Mouse (Mus musculus) embryo, embryonic 10 days (tissue): ENCODE data around the gene Rpl19.

ENCODE experiments used
- DNase-seq: peaks from one replicate; pipeline ENCODE4 v3.0.0-alpha.2; 2015; ENCODE audit warnings: low spot score

Gene Rpl19

DNA sequence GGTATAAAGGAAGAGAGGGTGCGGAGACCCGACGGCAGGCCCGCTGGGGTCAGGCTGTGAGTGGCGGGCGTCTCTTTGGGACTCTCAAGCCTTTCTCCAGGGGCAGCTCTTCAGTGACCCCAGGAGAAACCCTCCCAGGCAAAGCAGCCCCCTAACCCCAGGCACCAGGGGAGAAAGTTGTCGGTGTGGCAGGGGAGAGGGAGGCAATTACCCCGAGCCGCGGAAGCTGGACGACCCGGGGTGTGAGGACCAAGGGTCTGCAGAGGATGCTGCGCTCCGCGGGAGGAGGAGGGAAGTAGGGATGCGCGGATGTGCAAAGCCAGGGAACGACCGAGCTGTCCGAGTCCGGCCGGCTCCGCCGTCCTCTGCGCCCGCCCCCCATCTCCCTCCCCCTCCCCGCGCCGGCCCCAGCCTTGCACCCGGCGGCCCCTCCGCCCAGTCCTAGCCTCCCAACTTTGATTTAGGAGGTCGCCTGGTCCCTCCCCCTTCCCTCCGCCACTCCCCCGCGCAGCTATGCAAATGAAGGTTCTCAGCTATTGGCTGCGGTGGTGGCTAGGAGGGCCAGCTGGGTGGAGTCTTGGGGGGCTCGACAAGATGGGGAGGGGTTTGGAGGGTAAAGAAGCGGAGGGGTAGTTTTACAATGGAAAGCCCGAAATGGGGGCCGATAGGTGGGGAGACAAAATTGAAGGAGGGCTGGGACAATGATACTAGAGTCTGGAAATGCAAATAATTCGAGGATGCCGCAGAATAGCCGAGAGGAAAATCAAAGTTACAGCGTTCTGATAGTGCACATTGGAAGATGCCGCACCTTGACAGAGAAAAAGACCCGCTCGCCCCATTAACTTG is 26.7 kb downstream of the Rpl19 start, which contains the start of gene Stac2:
Stac2 (minus strand) TSS at position 474 of the 846 bp plus-strand sequence.
- peak; percentile 93 for DNase-seq

DNA sequence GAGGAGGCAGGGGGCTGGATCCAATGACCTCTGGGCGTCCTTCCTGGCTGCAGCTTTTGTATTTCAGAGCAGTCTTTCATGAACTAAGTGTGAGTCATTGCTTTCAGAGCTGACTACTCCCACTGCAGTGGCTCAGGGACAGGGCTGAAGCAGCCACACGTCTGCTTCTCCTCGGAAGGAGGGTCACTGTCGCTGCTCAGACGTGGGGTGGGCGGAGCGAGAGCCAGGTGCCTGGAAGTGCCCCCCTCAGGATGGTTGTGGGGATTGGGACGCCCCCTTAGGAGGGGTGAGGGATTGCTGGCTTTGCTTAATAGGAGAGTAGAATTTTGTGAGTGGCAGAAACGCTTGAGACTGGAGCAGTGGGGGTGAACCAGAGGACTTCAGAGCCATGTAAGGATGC is 31.0 kb downstream of the Rpl19 start:
- DNase-seq = no peak

DNA sequence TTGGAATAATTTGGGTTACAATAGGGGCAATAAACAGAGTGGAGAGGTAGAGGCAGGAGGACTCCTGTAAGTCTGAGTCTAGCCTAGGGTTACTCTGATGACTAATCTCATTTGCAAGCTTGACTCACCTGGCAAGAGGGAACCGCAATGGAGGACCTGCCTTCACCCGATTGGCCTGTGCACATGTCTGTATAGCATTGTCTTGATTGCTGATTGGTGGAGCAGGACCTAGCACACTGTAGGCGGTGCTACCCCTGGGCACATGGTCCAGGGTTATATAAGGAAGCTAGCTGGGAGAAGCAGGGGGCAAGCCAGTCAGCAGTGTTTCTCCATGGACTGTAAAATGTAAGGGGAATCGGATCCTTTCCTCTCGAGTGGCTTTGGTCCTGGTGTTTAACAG is 31.5 kb downstream of the Rpl19 start:
- DNase-seq = peak; percentile 18

DNA sequence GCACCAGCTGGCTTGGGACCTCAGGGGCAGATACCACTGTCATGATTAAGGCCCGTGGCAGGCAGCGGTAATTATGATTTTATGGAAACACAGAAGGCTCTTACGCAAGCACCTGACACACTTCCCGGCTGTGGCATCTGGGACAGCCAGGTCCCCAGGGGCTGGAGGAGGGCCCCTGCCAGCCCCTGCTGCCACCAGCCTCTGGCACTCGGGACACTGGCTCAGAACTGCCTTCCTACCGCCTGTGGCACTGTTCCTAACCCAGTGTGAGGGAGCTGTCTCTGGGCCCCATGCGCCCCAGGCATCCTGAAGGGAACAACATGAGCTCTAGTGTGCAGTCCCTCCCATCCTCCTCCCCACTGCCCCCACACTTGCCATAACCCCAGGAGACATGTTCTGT is 33.2 kb downstream of the Rpl19 start:
- no peak for DNase-seq

DNA sequence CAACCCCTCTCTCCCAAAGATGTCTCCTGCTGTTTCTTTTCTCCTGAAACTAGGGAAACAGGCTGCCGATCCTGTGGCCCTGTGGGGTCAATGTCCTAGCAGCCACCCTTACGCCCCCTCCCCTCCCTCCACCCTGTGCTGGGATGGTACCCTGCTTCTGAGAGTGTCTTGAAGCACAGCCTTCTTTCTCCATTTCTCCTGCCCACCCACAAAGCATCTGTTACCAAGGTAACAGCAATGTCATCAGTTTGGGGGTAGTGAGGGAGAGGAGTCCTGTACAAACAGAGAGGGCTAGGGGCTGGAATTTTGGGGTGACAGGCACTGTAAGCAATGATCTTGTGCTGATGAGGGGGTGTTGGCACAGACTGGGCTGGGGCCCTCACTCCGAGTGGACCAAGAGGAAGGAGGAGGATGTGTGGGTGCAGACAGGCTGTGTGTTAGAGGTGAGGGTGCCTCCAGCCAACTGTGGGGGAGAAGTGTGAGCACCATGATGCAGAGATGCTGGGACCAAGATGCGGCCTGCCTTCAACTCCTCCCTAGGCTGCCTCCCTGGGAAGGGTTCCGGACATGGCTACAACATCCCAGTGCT is 33.7 kb downstream of the Rpl19 start:
- DNase-seq = no peak

DNA sequence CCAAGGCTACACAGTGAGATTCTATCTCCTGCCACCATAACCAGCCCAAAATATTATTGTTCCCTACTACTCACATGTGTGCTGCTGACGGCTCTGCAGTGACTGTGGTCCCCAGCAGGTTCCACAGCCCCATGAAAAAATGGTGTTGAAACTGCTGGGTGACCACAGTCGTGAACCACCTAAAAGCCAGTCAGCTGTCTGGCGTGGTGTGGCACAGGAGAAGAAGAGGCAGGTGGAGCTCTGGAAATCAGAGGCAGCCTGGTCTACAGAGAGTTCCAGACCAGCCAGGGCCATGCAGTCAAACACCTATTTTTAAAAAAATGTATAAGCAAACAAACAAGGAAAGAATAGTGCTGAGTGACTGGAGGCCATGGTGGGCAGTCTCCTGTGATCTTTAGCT is 34.9 kb downstream of the Rpl19 start:
- DNase-seq = no peak

DNA sequence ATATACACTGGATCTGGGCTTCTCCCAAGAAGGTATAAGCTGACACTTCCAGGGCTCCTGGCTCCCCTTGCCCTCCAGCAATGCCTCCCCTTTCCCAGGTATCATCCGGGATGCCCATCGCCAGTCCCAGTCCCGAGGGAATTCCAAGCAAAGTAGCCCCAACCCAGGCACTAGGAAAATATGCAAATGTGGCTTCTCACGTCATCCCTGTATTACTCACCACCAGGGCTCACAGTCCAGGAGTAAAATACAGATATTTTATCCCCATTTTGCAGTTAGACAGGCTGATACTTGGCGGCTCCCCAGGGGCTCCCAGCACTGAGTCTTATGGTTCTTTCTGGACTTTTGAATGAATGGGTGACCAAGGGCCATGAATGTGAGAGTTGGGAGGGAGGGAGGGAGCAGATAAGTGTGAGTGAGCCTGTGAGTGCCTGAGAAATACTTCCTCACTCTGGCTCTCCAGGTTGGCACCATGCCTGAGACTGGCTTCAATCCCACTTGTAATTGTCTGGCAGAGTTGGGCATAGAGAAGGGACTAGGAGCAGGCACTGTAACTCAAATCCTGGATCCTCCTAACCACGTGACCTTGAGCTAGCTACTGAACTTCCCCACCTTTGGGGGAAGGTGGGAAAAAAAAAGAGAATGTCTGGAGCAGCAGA is 35.5 kb downstream of the Rpl19 start:
- no peak for DNase-seq

DNA sequence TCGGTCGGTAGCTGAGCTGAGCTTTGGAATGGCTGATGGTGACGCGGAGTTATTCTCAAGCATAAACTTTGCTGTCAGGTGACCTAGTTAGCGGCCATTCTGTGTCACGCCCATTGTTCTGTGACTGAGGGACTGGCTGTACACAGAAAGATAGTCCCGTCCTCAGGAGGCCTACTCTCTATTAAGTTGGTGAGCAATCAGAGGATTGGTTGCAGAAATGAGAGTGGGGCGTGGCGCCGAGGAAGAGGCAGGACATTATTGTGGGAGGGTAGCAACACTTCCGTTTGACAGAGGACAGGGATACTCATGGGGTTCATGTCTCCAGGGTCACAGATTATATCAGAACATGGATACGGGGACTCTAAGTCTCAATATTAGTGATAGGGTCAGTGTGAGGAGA is 39.7 kb downstream of the Rpl19 start:
- no peak for DNase-seq

DNA sequence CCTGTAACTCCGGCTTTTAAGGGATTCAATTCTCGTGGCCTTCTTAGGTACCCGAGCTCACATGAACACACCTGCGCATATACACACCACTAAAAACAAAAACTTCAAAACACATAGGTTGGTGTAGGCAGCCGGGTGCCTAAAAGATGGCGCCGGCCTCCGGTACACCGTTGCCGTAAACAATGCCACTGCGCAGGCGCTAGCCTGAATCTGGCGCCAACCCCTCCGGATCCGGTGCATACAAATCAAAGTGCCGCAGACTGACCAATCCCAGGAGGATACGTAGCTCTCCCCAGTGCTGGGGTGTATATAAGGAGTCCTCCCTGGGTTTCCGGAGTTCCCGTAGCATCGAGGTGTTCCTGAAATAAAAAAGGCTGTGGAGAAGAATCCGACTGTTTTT is 40.7 kb downstream of the Rpl19 start:
- DNase-seq = no peak

DNA sequence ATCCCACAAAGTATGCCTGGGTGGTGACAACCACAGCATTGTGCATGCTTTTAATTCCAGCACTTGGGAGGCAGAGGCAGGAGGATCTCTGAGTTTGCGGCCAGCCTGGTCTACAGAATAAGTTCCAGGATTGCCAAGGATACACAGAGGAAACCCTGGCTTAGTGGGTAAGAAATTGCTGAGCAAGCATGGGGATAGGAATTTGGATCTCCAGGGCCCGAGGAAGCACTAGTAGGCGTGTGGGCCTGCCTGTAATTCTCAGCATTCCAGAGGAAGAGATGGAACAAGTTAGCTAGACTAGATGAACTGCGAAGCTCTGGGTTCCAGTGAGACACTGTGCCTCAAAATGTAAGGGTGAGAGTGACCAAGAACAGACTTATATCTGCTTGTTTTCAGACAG is 46.9 kb downstream of the Rpl19 start:
- no peak for DNase-seq

DNA sequence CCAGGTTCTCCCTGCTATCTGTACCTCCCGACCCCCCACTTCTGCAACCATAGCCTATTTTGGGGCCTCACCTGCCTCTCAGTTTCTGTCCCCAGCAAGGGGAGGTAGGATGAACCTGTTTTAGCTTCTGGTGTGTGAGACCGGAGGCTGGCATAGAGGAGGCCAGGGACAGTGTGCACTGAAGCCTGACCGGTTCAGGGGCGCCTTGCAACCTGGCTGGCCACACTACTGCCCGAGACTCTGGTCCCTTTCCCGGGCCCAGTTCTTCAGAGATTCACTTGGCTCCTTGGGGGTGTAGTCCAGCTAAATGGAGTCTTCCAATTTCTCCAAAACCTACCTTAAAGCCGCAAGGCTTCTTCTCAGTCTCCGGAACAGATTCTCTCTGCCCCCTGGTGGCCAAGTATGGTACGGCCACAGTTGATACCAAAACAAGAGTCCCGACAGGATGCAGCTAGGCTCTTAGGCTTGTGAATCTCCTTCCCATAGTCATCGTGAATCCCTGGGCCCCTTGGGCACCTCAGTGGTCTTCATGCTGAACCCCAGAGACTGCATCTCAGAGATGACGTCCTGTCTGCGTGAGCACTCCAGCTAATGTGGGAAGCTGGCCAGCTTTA is 48.8 kb downstream of the Rpl19 start:
- DNase-seq = peak; percentile 88

DNA sequence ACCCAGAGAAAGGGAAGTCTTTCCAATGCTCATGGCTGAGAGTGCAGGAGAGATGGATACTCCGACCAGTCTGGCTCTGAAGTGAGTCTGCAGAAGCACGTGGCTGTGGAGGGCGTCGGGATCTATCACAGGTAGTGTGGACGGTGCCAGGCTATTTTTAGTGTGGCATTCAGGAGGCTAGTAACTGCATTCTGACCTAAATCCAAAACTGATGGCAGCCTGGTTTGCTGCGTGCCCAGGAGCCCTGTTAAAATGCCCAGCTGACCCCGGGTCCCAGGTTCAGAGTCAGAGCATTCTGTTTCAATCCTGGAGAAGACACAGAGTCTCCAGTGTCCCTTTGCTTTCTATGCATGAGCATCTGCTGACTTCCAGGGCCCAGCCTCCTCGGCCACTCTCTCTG is 50.6 kb downstream of the Rpl19 start:
- DNase-seq = no peak
